Mouse (Mus musculus) kidney, adult 2 months (tissue): Measurements from ENCODE around the gene Srek1ip1.

Experiments
- CTCF ChIP-seq: fragments of 200-500 bp; conservative IDR thresholded peaks from 2 replicates; pipeline ENCODE4 v1.5.1; 2011; ENCODE audit warnings: low read depth, mild to moderate bottlenecking, control low read depth, low read length, moderate library complexity, mixed read lengths; ENCODE audit not compliant: insufficient read depth, insufficient read length
- POLR2A ChIP-seq: fragments of 200-500 bp; IDR thresholded peaks from one replicate; pipeline ENCODE4 v1.6.1; 2011; ENCODE audit warnings: low read depth, low read length, control low read depth

DNA sequence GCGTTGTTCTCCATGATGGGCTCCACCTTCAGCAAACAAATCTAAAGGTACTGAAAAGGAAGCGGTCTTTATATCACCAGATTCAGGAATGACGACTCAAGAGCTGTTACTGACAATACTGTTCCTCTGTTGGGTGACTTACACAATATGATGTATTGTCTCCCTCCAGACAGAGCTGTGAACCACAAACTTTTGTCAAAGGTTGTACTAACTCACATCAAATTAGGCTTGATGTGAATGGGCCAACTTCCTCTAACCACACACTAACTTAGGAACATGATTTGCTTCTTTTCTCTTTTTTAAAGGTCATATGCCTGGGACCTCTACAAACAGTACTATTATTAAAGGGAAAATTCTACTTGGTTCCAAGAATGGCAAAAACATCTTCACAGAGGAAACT lies 29.1 kb upstream of the Srek1ip1 start:
- TF ChIP-seq CTCF (no peak), POLR2A (no peak)
